Mouse (Mus musculus) neural tube, embryonic 13.5 days (tissue): ENCODE results near the gene Wwc1. TPM values are rescaled to one million over a fixed set of nuclear protein-coding genes. Genes with fewer than 3 reads are reported as not detected.
"Not testable (repeated sequence)": the region's sequence is repeated elsewhere in the genome, so short reads cannot be mapped to it uniquely, and the experiment has no call there.

Experiments
- ATAC-seq: fragments of 200-750 bp; cut with Nextera tagmentation; 2 replicates; pipeline ENCODE4 v1.8.0; 2017; ENCODE audit warnings: low read depth, mild to moderate bottlenecking, moderate TSS enrichment, moderate library complexity
- H3K27ac ChIP-seq: fragments of 300-500 bp; sonication (generic); replicated peaks from 2 replicates; pipeline ENCODE4 v1.5.1; 2015; ENCODE audit warnings: moderate library complexity, mild to moderate bottlenecking, inconsistent platforms
- H3K27me3 ChIP-seq: fragments of 300-500 bp; sonication (generic); 2 replicates; pipeline ENCODE4 v1.6.1; 2015; ENCODE audit warnings: mild to moderate bottlenecking, inconsistent platforms
- H3K36me3 ChIP-seq: fragments of 300-500 bp; sonication (generic); 2 replicates; pipeline ENCODE4 v1.6.1; 2015; ENCODE audit warnings: mild to moderate bottlenecking, inconsistent platforms
- H3K4me1 ChIP-seq: fragments of 300-500 bp; sonication (generic); replicated peaks from 2 replicates; pipeline ENCODE4 v1.6.1; 2015; ENCODE audit warnings: inconsistent platforms
- H3K4me2 ChIP-seq: fragments of 300-500 bp; sonication (generic); 2 replicates; pipeline ENCODE4 v1.6.1; 2015; ENCODE audit warnings: inconsistent platforms, mild to moderate bottlenecking, moderate library complexity
- H3K4me3 ChIP-seq: fragments of 300-500 bp; sonication (generic); 2 replicates; pipeline ENCODE4 v1.5.1; 2015; ENCODE audit warnings: mild to moderate bottlenecking, inconsistent platforms
- H3K9ac ChIP-seq: fragments of 300-500 bp; sonication (generic); 2 replicates; pipeline ENCODE4 v1.6.1; 2015; ENCODE audit warnings: moderate library complexity, mild to moderate bottlenecking, inconsistent platforms
- H3K9me3 ChIP-seq: fragments of 300-500 bp; sonication (generic); 2 replicates; pipeline ENCODE4 v1.6.1; 2016; ENCODE audit warnings: inconsistent platforms
- WGBS: fragments of 180-500 bp; shearing (Covaris S2); methylation state at CpG from one replicate; pipeline ENCODE4 v1.1.7; 2015; 5-methylcytosine and 5-hydroxymethylcytosine counted together
- polyA plus RNA-seq: library from polyadenylated mRNA; unstranded; fragments of >200 nt; fragmentation: Nextera tagmentation; extraction: Ambion mirVana; gene quantifications from 2 replicates; pipeline ENCODE4 v1.2.1, GENCODE M21; 2015

Wwc1 gene
- polyA plus RNA-seq, 1 experiment from 2014 or later, result 6.3 TPM

GRCm38 (mm10) chr11:35798495-35798820 lies 181.9 kb downstream of the Wwc1 start:
- Histone ChIP-seq H3K9ac (peak overlapping the region; percentile 89), H3K27ac (peak overlapping the region; percentile 89), H3K4me2 (peak overlapping the region; percentile 79), H3K4me1 (peaks cover 36% of the 10 kb centered on the region), H3K9me3 (no peaks in the 10 kb centered on the region), H3K4me3 (peak overlapping the region; percentile 72), H3K27me3 (peaks cover 46% of the 10 kb centered on the region), H3K36me3 (no peaks in the 10 kb centered on the region; the same call in 1 of the 2 replicates)
- peak; percentile 97 for ATAC-seq
- WGBS, result 1% methylated on average over 23 of the region's 23 CpGs

GRCm38 (mm10) chr11:35797751-35798494 lies 182.4 kb downstream of the Wwc1 start:
- Histone ChIP-seq H3K9ac (peak overlapping the region; percentile 89), H3K4me2 (peak overlapping the region; percentile 79), H3K27ac (peak overlapping the region; percentile 89), H3K9me3 (no peaks in the 10 kb centered on the region), H3K4me3 (peak overlapping the region; percentile 72), H3K27me3 (peaks cover 46% of the 10 kb centered on the region), H3K36me3 (no peaks in the 10 kb centered on the region; the same call in 1 of the 2 replicates), H3K4me1 (peaks cover 36% of the 10 kb centered on the region)
- WGBS, result 3% methylated on average over 63 of the region's 86 CpGs
- peak; percentile 80 for ATAC-seq

GRCm38 (mm10) chr11:35792800-35793199 lies 187.5 kb downstream of the Wwc1 start:
- WGBS, result 82% methylated on average over 5 of the region's 5 CpGs
- not testable (repeated sequence) for H3K9ac ChIP-seq, H3K4me2 ChIP-seq, H3K9me3 ChIP-seq, H3K27ac ChIP-seq, H3K4me3 ChIP-seq, ATAC-seq
- Histone ChIP-seq H3K36me3 (peaks cover 12% of the 10 kb centered on the region; the same call in 1 of the 2 replicates), H3K4me1 (peaks cover 19% of the 10 kb centered on the region), H3K27me3 (peaks cover 29% of the 10 kb centered on the region)

GRCm38 (mm10) chr11:35788443-35788842 lies 191.9 kb downstream of the Wwc1 start:
- no peaks in the 10 kb centered on the region for H3K27me3 ChIP-seq
- WGBS, result 50% methylated on average over 2 of the region's 2 CpGs
- no peak overlapping the region for H3K27ac ChIP-seq
- no peaks in the 10 kb centered on the region for H3K9me3 ChIP-seq
- H3K4me3 ChIP-seq, result no peak overlapping the region
- H3K4me2 ChIP-seq, result no peak overlapping the region
- H3K9ac ChIP-seq, result no peak overlapping the region
- H3K4me1 ChIP-seq, result no peaks in the 10 kb centered on the region
- H3K36me3 ChIP-seq, result peaks cover 43% of the 10 kb centered on the region
- no peak for ATAC-seq

Other genes starting within 250 kb of the Wwc1 start
- gene Pank3, start 211.0 kb downstream of the Wwc1 start, polyA plus RNA-seq, result 22.2 and 23.6 TPM in 2 replicates
- gene Fbll1, start 181.6 kb downstream of the Wwc1 start, polyA plus RNA-seq, result 24.2 and 24.8 TPM in 2 replicates
- gene Rars, start 146.0 kb downstream of the Wwc1 start, polyA plus RNA-seq, result 73.9 and 78.9 TPM in 2 replicates